Comparison of ENCODE assay signal across 10 mouse cellular contexts in the genomic region with DNA sequence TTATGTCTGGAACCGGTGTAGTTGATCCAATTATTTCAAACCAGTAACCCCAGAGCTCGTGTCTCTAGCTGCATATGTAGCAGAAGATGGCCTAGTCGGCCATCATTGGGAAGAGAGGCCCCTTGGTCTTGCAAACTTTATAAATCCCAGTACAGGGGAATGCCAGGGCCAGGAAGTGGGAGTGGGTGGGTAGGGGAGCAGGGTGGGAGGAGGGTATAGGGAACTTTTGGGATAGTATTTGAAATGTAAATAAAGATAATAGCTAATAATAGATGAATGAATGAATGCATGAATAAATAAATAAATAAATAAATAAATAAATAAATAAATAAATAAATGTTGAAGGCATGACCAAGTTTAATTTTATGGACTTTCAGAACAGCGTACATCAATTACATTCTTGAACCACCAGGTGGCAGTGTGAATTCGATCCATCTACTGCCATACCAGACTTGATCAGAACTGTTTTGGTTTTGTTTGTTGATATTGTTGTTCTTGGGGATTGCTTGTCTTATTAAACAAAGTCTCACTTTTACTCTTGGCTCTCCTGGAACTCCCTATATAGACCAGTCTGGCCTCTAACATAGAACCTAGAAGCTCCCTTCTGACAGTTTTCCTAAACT. TPM values are rescaled to one million over a fixed set of nuclear protein-coding genes. Genes with fewer than 3 reads are reported as not detected.
DNase-seq lines count a peak whose midpoint lies in the region; ATAC-seq lines count a peak whose summit lies in the region.
"Not testable (repeated sequence)": the region's sequence is repeated elsewhere in the genome, so short reads cannot be mapped to it uniquely, and the experiment has no call there.
"Had no signal": no experiment of that assay in that cellular context is flagged by ENCODE, and none has a peak within 500 bp of the region (broad histone marks: within the 10 kb centered on the region; RNA-seq: fewer than 3 reads in every experiment).

No protein-coding gene starts in this region.

- H3K9ac ChIP-seq in midbrain, embryonic 13.5 days (replicated peaks): not testable (repeated sequence)

- WGBS in limb, embryonic 10.5 days: 59% methylated on average over 5 of the region's 5 CpGs
- WGBS in midbrain, embryonic 13.5 days: 50% methylated on average over 5 of the region's 5 CpGs

- peak; percentile 67 for ATAC-seq in midbrain, embryonic 13.5 days

- H3K4me3 ChIP-seq in limb, embryonic 10.5 days; midbrain, embryonic 13.5 days (replicated peaks): not testable (repeated sequence)

- not testable (repeated sequence) for H3K4me2 ChIP-seq in midbrain, embryonic 13.5 days (replicated peaks)

- not testable (repeated sequence) for H3K27me3 ChIP-seq in limb, embryonic 10.5 days (ENCODE audit: low read depth, poor library complexity, severe bottlenecking); midbrain, embryonic 13.5 days

- DNase-seq in B cell, adult 2 months: peak; percentile 50 to 54
- DNase-seq in adrenal gland, postnatal 14 days: peak; percentile 28
- peak; percentile 78 for DNase-seq in embryo, embryonic 10.5 days (ENCODE audit: low spot score)
- peak; percentile 5 to 31 for DNase-seq in heart, adult 18-20 months
- DNase-seq in kidney, adult 8-10 months: peak; percentile 4 to 13
- DNase-seq in limb, embryonic 10.5 days (ENCODE audit: low spot score): peak; percentile 41
- peak; percentile 6 for DNase-seq in right cerebral cortex, postnatal 4 days

- H3K27ac ChIP-seq in limb, embryonic 10.5 days; midbrain, embryonic 13.5 days: not testable (repeated sequence)

- not testable (repeated sequence) for H3K9me3 ChIP-seq in limb, embryonic 10.5 days (replicated peaks); midbrain, embryonic 13.5 days

- not testable (repeated sequence) for H3K4me1 ChIP-seq in limb, embryonic 10.5 days; midbrain, embryonic 13.5 days (replicated peaks)

- H3K36me3 ChIP-seq in limb, embryonic 10.5 days; midbrain, embryonic 13.5 days: not testable (repeated sequence)

RNA-seq across cellular contexts. Expression of a gene that starts 11.1 kb away (rescaled TPM):
- total RNA-seq in adrenal gland, postnatal 14 days (2021): not detected in 2 replicates
- not detected for total RNA-seq in heart, adult 18-20 months (2021)
- polyA plus RNA-seq in limb, embryonic 10.5 days (2016; fragmentation: Nextera tagmentation; extraction: Ambion mirVana): not detected in 2 replicates
- polyA plus RNA-seq in midbrain, embryonic 13.5 days (2015; fragmentation: Nextera tagmentation; extraction: Ambion mirVana): not detected in 2 replicates
- total RNA-seq: gastrocnemius, postnatal 25 days had no signal
- polyA plus RNA-seq: CD4-positive, CD25-positive, alpha-beta regulatory T cell, adult 4 months had no signal

RNA-seq across cellular contexts. Expression of a gene that starts 35.6 kb away (rescaled TPM):
- total RNA-seq in adrenal gland, postnatal 14 days (2021): not detected in 2 replicates
- total RNA-seq in heart, adult 18-20 months (2021): not detected
- not detected in 2 replicates for polyA plus RNA-seq in limb, embryonic 10.5 days (2016; fragmentation: Nextera tagmentation; extraction: Ambion mirVana)
- polyA plus RNA-seq in midbrain, embryonic 13.5 days (2015; fragmentation: Nextera tagmentation; extraction: Ambion mirVana): not detected in 2 replicates
- total RNA-seq: gastrocnemius, postnatal 25 days had no signal
- polyA plus RNA-seq: CD4-positive, CD25-positive, alpha-beta regulatory T cell, adult 4 months had no signal

RNA-seq across cellular contexts. Expression of a gene that starts 57.5 kb away (rescaled TPM):
- not detected in 2 replicates for total RNA-seq in adrenal gland, postnatal 14 days (2021)
- not detected for total RNA-seq in heart, adult 18-20 months (2021)
- polyA plus RNA-seq in limb, embryonic 10.5 days (2016; fragmentation: Nextera tagmentation; extraction: Ambion mirVana): not detected in 2 replicates
- not detected in 2 replicates for polyA plus RNA-seq in midbrain, embryonic 13.5 days (2015; fragmentation: Nextera tagmentation; extraction: Ambion mirVana)
- total RNA-seq: gastrocnemius, postnatal 25 days had no signal
- polyA plus RNA-seq: CD4-positive, CD25-positive, alpha-beta regulatory T cell, adult 4 months had no signal

Comparison
In these comparisons a context has a peak if more than half of its experiments do, and no peak if none do; other contexts are left out.
1. DNase-seq: peak in every context shown above with its lines; median percentile 78 in embryo, embryonic 10.5 days; 52 in B cell, adult 2 months; 41 in limb, embryonic 10.5 days; 28 in adrenal gland, postnatal 14 days; 18 in heart, adult 18-20 months; 8 in kidney, adult 8-10 months; 6 in right cerebral cortex, postnatal 4 days.